Mouse (Mus musculus) kidney, adult 10 weeks (tissue): ENCODE results near the gene Nsmce1. TPM values are rescaled to one million over a fixed set of nuclear protein-coding genes. Genes with fewer than 3 reads are reported as not detected.

Source experiments
- polyA plus RNA-seq: library from polyadenylated mRNA; stranded (reverse); fragments of 350-450 nt; fragmentation: Illumina TruSeq; extraction: RNeasy Lipid Tissue Mini Kit (QIAGEN cat#74804); gene quantifications from one replicate; pipeline ENCODE4 v1.2.3, GENCODE M21; 2014; ENCODE audit warnings: low read depth, low replicate concordance

Gene Nsmce1
- 28.3 TPM for polyA plus RNA-seq

GRCm38 (mm10) chr7:125490947-125491735 is at the start of gene Nsmce1:
TSS of gene Nsmce1 (minus strand) at chr7:125491596.

GRCm38 (mm10) chr7:125444464-125445401 is 46.7 kb downstream of the Nsmce1 start, which contains the start of gene Kdm8:
TSS of gene Kdm8 (plus strand) at chr7:125444676.

Other genes with a start within 250 kb of the Nsmce1 start
- 0.16 TPM for gene Kdm8, start 46.9 kb downstream of the Nsmce1 start, polyA plus RNA-seq
- gene Il4ra, start 60.5 kb upstream of the Nsmce1 start, polyA plus RNA-seq = 1.8 TPM
- gene Il21r, start 111.8 kb upstream of the Nsmce1 start, polyA plus RNA-seq = 0.24 TPM
- gene Gtf3c1, start 216.2 kb upstream of the Nsmce1 start, polyA plus RNA-seq = 8.6 TPM
- gene D430042O09Rik, start 216.3 kb upstream of the Nsmce1 start, polyA plus RNA-seq = 10.1 TPM